Mouse (Mus musculus): ENCODE measurements around the gene Pdcd6ip. TPM values are rescaled to one million over a fixed set of nuclear protein-coding genes. Genes with fewer than 3 reads are reported as not detected.

Gene Pdcd6ip
- polyA plus RNA-seq (2012; rRNA removed): 52.9 and 56.1 TPM in 2 replicates

GRCm38 (mm10) chr9:113707481-113708360 is at the start of gene Pdcd6ip:
Gene Pdcd6ip, minus strand, starts transcription at chr9:113708259.
- Histone ChIP-seq H3K4me3 (replicated peaks; ENCODE audit: insufficient read depth, low read depth, low read length) (peak within 1 kb of the TSS; percentile 97), H3K4me1 (ENCODE audit: control insufficient read depth, insufficient read depth, low read length) (peaks cover 2% of the 10 kb centered on the region; the same call in 1 of the 2 replicates), H3K27me3 (ENCODE audit: control insufficient read depth, insufficient read depth, low read length) (no peaks in the 10 kb centered on the region), H3K27ac (ENCODE audit: insufficient read depth, low read length) (peak within 1 kb of the TSS; percentile 81)
- under 1% methylated on average over 77 of the region's 77 CpGs for WGBS
- TF ChIP-seq CTCF (IDR thresholded peaks at IDR 0.05; ENCODE audit: borderline replicate concordance, insufficient read depth, low read depth, low read length) (no peak), POLR2A (IDR thresholded peaks at IDR 0.05; ENCODE audit: borderline replicate concordance, insufficient read depth, low read length) (peak; percentile 82)
- DNase-seq: peak; percentile 94 to 95

DNA sequence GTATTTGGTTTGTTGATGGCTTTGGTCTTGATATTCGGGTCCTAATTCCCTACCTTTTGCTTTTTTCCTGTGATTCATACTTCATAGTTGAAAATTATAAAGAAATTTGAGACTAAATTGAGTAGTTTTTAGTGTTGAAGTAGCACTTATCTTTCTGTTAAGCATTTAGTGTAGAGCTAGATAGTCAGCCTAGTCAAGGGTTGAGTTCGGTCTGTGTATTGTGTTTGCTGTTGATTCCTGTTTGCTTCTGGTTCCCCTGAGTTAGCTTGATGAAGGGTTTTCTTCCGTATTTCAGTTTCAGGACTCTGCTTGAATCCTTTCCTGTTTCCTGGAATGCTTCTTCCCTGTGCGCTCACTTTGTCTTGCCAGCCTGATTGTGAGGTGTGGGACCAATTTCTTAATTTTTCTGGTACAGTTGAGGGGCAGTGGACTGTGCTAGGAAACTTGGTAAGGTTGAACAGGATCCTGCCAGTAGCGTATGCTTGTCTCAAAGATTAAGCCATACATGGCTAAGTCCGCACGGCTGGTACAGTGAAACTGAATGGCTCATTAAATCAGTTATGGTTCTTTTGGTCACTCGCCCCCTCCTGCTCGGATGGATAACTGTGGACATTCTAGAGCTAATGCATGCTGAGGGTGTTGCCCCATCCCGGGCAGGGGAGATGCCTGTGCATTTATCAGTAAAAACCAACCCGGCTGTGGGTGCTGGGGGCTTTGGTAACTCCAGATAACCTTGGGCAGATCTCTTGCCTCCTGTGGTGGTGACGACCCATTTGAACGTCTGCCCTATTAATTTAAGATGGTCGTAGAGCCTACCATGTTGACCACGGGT is 48.0 kb upstream of the Pdcd6ip start:
- H3K27me3 ChIP-seq (ENCODE audit: control insufficient read depth, insufficient read depth, low read length): no peaks in the 10 kb centered on the region
- WGBS: 65% methylated on average over 15 of the region's 15 CpGs
- TF ChIP-seq POLR2A (IDR thresholded peaks at IDR 0.05; ENCODE audit: borderline replicate concordance, insufficient read depth, low read length) (no peak), CTCF (IDR thresholded peaks at IDR 0.05; ENCODE audit: borderline replicate concordance, insufficient read depth, low read depth, low read length) (no peak)
- H3K4me3 ChIP-seq (replicated peaks; ENCODE audit: insufficient read depth, low read depth, low read length): no peak overlapping the region
- H3K27ac ChIP-seq (ENCODE audit: insufficient read depth, low read length): no peak overlapping the region
- DNase-seq: no peak
- H3K4me1 ChIP-seq (ENCODE audit: control insufficient read depth, insufficient read depth, low read length): no peaks in the 10 kb centered on the region

GRCm38 (mm10) chr9:113749356-113749755 is 41.3 kb upstream of the Pdcd6ip start:
- H3K27me3 ChIP-seq (ENCODE audit: control insufficient read depth, insufficient read depth, low read length): no peaks in the 10 kb centered on the region
- no peaks in the 10 kb centered on the region for H3K4me1 ChIP-seq (ENCODE audit: control insufficient read depth, insufficient read depth, low read length)
- TF ChIP-seq CTCF (IDR thresholded peaks at IDR 0.05; ENCODE audit: borderline replicate concordance, insufficient read depth, low read depth, low read length) (no peak), POLR2A (IDR thresholded peaks at IDR 0.05; ENCODE audit: borderline replicate concordance, insufficient read depth, low read length) (no peak)
- H3K27ac ChIP-seq (ENCODE audit: insufficient read depth, low read length): no peak overlapping the region
- no peak overlapping the region for H3K4me3 ChIP-seq (replicated peaks; ENCODE audit: insufficient read depth, low read depth, low read length)
- no peak for DNase-seq
- WGBS: 39% methylated on average over 7 of the region's 7 CpGs

DNA sequence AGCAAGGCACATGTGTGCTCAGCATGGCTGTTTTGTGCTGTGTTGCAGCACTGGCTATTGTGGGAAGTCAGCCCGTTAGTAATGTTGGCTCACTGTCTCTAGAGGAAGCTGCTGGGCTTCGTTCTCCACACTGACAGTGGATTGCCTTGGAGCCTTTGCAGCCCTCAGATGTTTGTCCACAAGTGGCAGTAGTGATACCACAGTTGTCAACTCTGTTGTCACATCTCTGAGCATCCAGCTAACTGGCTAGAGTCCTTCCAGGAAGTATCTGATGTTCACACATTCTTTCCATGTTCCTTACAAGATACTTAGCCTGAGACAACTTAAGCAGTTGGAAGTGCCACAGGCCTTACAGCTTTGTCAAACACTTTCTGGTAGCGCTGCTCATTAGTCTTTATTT is 35.2 kb upstream of the Pdcd6ip start:
- no peaks in the 10 kb centered on the region for H3K27me3 ChIP-seq (ENCODE audit: control insufficient read depth, insufficient read depth, low read length)
- no peak for TF ChIP-seq CTCF (IDR thresholded peaks at IDR 0.05; ENCODE audit: borderline replicate concordance, insufficient read depth, low read depth, low read length)
- TF ChIP-seq POLR2A (IDR thresholded peaks at IDR 0.05; ENCODE audit: borderline replicate concordance, insufficient read depth, low read length): no peak
- H3K4me1 ChIP-seq (ENCODE audit: control insufficient read depth, insufficient read depth, low read length): peaks cover 2% of the 10 kb centered on the region; the same call in 1 of the 2 replicates
- H3K27ac ChIP-seq (ENCODE audit: insufficient read depth, low read length): no peak overlapping the region
- H3K4me3 ChIP-seq (replicated peaks; ENCODE audit: insufficient read depth, low read depth, low read length): no peak overlapping the region
- DNase-seq: no peak
- WGBS: 40% methylated on average over 3 of the region's 3 CpGs

DNA sequence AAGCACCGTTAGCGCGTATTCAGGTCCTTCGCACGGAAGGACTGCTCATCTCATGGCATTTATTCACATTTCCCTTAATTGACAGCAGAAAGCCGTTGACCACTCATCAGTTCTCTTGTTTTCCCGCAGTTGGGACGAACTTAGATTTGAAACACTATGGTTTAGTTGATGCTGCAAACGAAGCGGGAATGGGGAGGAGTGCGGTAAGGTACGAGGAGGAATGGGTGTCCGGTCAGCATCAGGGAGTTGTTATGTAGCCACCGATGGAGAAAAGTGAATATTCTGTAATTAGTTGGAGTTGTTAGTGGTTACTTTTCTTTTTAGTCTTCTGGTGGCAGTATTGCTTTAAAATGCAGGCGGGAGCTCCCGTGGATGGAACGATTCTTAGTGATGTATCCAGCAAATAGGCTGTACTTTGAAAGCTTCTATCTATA is 34.3 kb upstream of the Pdcd6ip start:
- peaks cover 2% of the 10 kb centered on the region; the same call in 1 of the 2 replicates for H3K4me1 ChIP-seq (ENCODE audit: control insufficient read depth, insufficient read depth, low read length)
- peak; percentile 42 to 56 for DNase-seq
- WGBS: under 1% methylated on average over 17 of the region's 17 CpGs
- no peak for TF ChIP-seq POLR2A (IDR thresholded peaks at IDR 0.05; ENCODE audit: borderline replicate concordance, insufficient read depth, low read length)
- TF ChIP-seq CTCF (IDR thresholded peaks at IDR 0.05; ENCODE audit: borderline replicate concordance, insufficient read depth, low read depth, low read length): peak; percentile 18; the same call in 1 of the 2 replicates
- H3K4me3 ChIP-seq (replicated peaks; ENCODE audit: insufficient read depth, low read depth, low read length): peak overlapping the region; percentile 63
- no peak overlapping the region for H3K27ac ChIP-seq (ENCODE audit: insufficient read depth, low read length)
- no peaks in the 10 kb centered on the region for H3K27me3 ChIP-seq (ENCODE audit: control insufficient read depth, insufficient read depth, low read length)

GRCm38 (mm10) chr9:113741637-113742137 is 33.6 kb upstream of the Pdcd6ip start:
- peak; percentile 55 to 62 for DNase-seq

DNA sequence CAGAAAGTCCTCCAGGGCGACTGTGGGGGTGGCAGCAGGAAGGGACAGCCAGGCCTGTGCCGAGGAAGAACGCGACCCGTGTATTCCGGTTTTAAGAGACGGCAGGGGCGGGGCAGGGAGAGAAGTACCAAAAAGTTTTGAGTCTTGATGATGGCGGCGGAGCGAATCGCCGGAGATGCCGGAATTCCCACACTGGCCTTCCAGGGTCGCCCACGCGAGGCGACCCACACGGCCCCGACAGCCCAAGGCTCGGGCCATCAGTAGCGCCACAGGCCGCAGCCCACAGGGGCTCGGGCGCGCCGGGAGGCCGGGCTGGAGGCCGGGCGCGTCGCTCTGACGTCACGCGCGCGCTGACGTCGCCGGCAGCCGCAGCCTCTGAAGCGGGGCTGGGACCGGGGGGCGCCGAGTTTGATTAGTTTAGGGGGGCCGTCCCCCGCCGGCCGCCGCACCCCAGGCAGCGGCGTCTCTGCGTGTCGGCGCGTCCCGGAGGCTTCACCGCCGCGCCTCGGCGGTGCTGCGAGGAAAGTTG is 33.1 kb upstream of the Pdcd6ip start, which contains the start of gene Clasp2:
Clasp2 (plus strand) TSS at position 366 of the 529 bp plus-strand sequence.
- WGBS: 1% methylated on average over 63 of the region's 63 CpGs
- peak within 1 kb of the TSS; percentile 71 for H3K4me3 ChIP-seq (replicated peaks; ENCODE audit: insufficient read depth, low read depth, low read length)

More at GRCm38 (mm10) chr9:113741637-113742137, 33.6 kb upstream of the Pdcd6ip start:
- no peak for TF ChIP-seq CTCF (IDR thresholded peaks at IDR 0.05; ENCODE audit: borderline replicate concordance, insufficient read depth, low read depth, low read length)
- no peak for TF ChIP-seq POLR2A (IDR thresholded peaks at IDR 0.05; ENCODE audit: borderline replicate concordance, insufficient read depth, low read length)
- Histone ChIP-seq H3K4me3 (replicated peaks; ENCODE audit: insufficient read depth, low read depth, low read length) (peak overlapping the region; percentile 71), H3K27ac (ENCODE audit: insufficient read depth, low read length) (no peak overlapping the region), H3K27me3 (ENCODE audit: control insufficient read depth, insufficient read depth, low read length) (no peaks in the 10 kb centered on the region), H3K4me1 (ENCODE audit: control insufficient read depth, insufficient read depth, low read length) (peaks cover 2% of the 10 kb centered on the region; the same call in 1 of the 2 replicates)
- under 1% methylated on average over 64 of the region's 64 CpGs for WGBS

More for the DNA sequence above, 33.1 kb upstream of the Pdcd6ip start, which contains the start of gene Clasp2:
- TF ChIP-seq POLR2A (IDR thresholded peaks at IDR 0.05; ENCODE audit: borderline replicate concordance, insufficient read depth, low read length): 0 out of 2 replicates have a peak, but pooled peaks have one; percentile 11
- no peak for TF ChIP-seq CTCF (IDR thresholded peaks at IDR 0.05; ENCODE audit: borderline replicate concordance, insufficient read depth, low read depth, low read length)
- peak; percentile 71 to 74 for DNase-seq
- H3K4me1 ChIP-seq (ENCODE audit: control insufficient read depth, insufficient read depth, low read length): peaks cover 2% of the 10 kb centered on the region; the same call in 1 of the 2 replicates
- H3K27ac ChIP-seq (ENCODE audit: insufficient read depth, low read length): peak within 1 kb of the TSS; percentile 43
- no peaks in the 10 kb centered on the region for H3K27me3 ChIP-seq (ENCODE audit: control insufficient read depth, insufficient read depth, low read length)
